Mouse (Mus musculus): ENCODE data around the gene Rab3a.
A peak's percentile ranks its signal among the peaks of the same experiment; 100 is the strongest.

- TF ChIP-seq CTCF (IDR thresholded peaks at IDR 0.05; ENCODE audit: low read depth) (peak; percentile 69), EP300 (IDR thresholded peaks at IDR 0.05; ENCODE audit: low read depth) (no peak)
Measured at GRCm38 (mm10) chr8:70718297-70718696, 36.2 kb upstream of the Rab3a start, which contains the start of gene Gm3336.
